Mouse (Mus musculus): ENCODE data around the gene Cpox. TPM values are rescaled to one million over a fixed set of nuclear protein-coding genes. Genes with fewer than 3 reads are reported as not detected.

Gene Cpox
- total and polyA plus RNA-seq, 2 experiments from 2014 or later: 12.6 to 16.6 TPM

- H3K9me3 ChIP-seq (ENCODE audit: low read length): no peaks in the 10 kb centered on the region
- WGBS: 86% methylated on average over 13 of the region's 13 CpGs
- peaks cover 22% of the 10 kb centered on the region for H3K36me3 ChIP-seq (ENCODE audit: insufficient read depth, low read length)
- H3K9ac ChIP-seq (replicated peaks; ENCODE audit: low read length): no peak overlapping the region
- no peak for DNase-seq (ENCODE audit: low spot score)
- H3K4me1 ChIP-seq (ENCODE audit: insufficient read depth, low read length): peaks cover 9% of the 10 kb centered on the region; the same call in 1 of the 2 replicates
- no peak for TF ChIP-seq CTCF (IDR thresholded peaks at IDR 0.05; ENCODE audit: low read depth)
- H3K27me3 ChIP-seq (ENCODE audit: insufficient read depth, low read length): no peaks in the 10 kb centered on the region
- no peak overlapping the region for H3K4me2 ChIP-seq (ENCODE audit: low read depth, low read length)
- no peak overlapping the region for H3K27ac ChIP-seq
- no peak overlapping the region for H3K4me3 ChIP-seq (ENCODE audit: low read length)
- no peak for ATAC-seq
These were observed 5.2 kb downstream of the Cpox start for GRCm38 (mm10) chr16:58675256-58675655.

GRCm38 (mm10) chr16:58676156-58676555 lies 6.1 kb downstream of the Cpox start:
- Histone ChIP-seq H3K9me3 (ENCODE audit: low read length) (no peaks in the 10 kb centered on the region), H3K27ac (no peak overlapping the region), H3K27me3 (ENCODE audit: insufficient read depth, low read length) (no peaks in the 10 kb centered on the region), H3K4me2 (ENCODE audit: low read depth, low read length) (no peak overlapping the region), H3K4me3 (ENCODE audit: low read length) (no peak overlapping the region), H3K9ac (replicated peaks; ENCODE audit: low read length) (no peak overlapping the region), H3K36me3 (ENCODE audit: insufficient read depth, low read length) (peaks cover 22% of the 10 kb centered on the region), H3K4me1 (ENCODE audit: insufficient read depth, low read length) (peaks cover 4% of the 10 kb centered on the region; the same call in 1 of the 2 replicates)
- DNase-seq (ENCODE audit: low spot score) (no peak), ATAC-seq (no peak)
- TF ChIP-seq CTCF (IDR thresholded peaks at IDR 0.05; ENCODE audit: low read depth): no peak
- WGBS: 89% methylated on average over 7 of the region's 7 CpGs

GRCm38 (mm10) chr16:58676633-58677032 lies 6.5 kb downstream of the Cpox start:
- no peak overlapping the region for H3K9ac ChIP-seq (replicated peaks; ENCODE audit: low read length)
- DNase-seq (ENCODE audit: low spot score) (no peak), ATAC-seq (no peak)
- peaks cover 22% of the 10 kb centered on the region for H3K36me3 ChIP-seq (ENCODE audit: insufficient read depth, low read length)
- 97% methylated on average over 3 of the region's 3 CpGs for WGBS
- H3K27ac ChIP-seq: no peak overlapping the region
- H3K27me3 ChIP-seq (ENCODE audit: insufficient read depth, low read length): no peaks in the 10 kb centered on the region
- no peak for TF ChIP-seq CTCF (IDR thresholded peaks at IDR 0.05; ENCODE audit: low read depth)
- H3K9me3 ChIP-seq (ENCODE audit: low read length): no peaks in the 10 kb centered on the region
- no peak overlapping the region for H3K4me3 ChIP-seq (ENCODE audit: low read length)
- H3K4me2 ChIP-seq (ENCODE audit: low read depth, low read length): no peak overlapping the region
- H3K4me1 ChIP-seq (ENCODE audit: insufficient read depth, low read length): no peaks in the 10 kb centered on the region

GRCm38 (mm10) chr16:58677491-58677890 lies 7.4 kb downstream of the Cpox start:
- Histone ChIP-seq H3K9me3 (ENCODE audit: low read length) (no peaks in the 10 kb centered on the region), H3K36me3 (ENCODE audit: insufficient read depth, low read length) (peaks cover 25% of the 10 kb centered on the region), H3K4me3 (ENCODE audit: low read length) (no peak overlapping the region), H3K9ac (replicated peaks; ENCODE audit: low read length) (no peak overlapping the region), H3K27ac (no peak overlapping the region), H3K4me1 (ENCODE audit: insufficient read depth, low read length) (no peaks in the 10 kb centered on the region), H3K27me3 (ENCODE audit: insufficient read depth, low read length) (no peaks in the 10 kb centered on the region), H3K4me2 (ENCODE audit: low read depth, low read length) (no peak overlapping the region)
- ATAC-seq (no peak), DNase-seq (ENCODE audit: low spot score) (no peak)
- no peak for TF ChIP-seq CTCF (IDR thresholded peaks at IDR 0.05; ENCODE audit: low read depth)
- 74% methylated on average over 5 of the region's 5 CpGs for WGBS

- no peak for TF ChIP-seq CTCF (IDR thresholded peaks at IDR 0.05; ENCODE audit: low read depth)
- DNase-seq (ENCODE audit: low spot score): no peak
- H3K27me3 ChIP-seq (ENCODE audit: insufficient read depth, low read length): no peaks in the 10 kb centered on the region
- H3K9me3 ChIP-seq (ENCODE audit: low read length): no peaks in the 10 kb centered on the region
- H3K9ac ChIP-seq (replicated peaks; ENCODE audit: low read length): no peak overlapping the region
- no peak for ATAC-seq
- no peak overlapping the region for H3K27ac ChIP-seq
- no peaks in the 10 kb centered on the region for H3K4me1 ChIP-seq (ENCODE audit: insufficient read depth, low read length)
- peaks cover 24% of the 10 kb centered on the region for H3K36me3 ChIP-seq (ENCODE audit: insufficient read depth, low read length)
- no peak overlapping the region for H3K4me2 ChIP-seq (ENCODE audit: low read depth, low read length)
- H3K4me3 ChIP-seq (ENCODE audit: low read length): no peak overlapping the region
- 79% methylated on average over 7 of the region's 7 CpGs for WGBS
These were observed 8.6 kb downstream of the Cpox start for GRCm38 (mm10) chr16:58678660-58679059.

- Histone ChIP-seq H3K4me3 (ENCODE audit: low read length) (no peak overlapping the region), H3K9me3 (ENCODE audit: low read length) (no peaks in the 10 kb centered on the region), H3K27me3 (ENCODE audit: insufficient read depth, low read length) (no peaks in the 10 kb centered on the region), H3K4me1 (ENCODE audit: insufficient read depth, low read length) (no peaks in the 10 kb centered on the region), H3K4me2 (ENCODE audit: low read depth, low read length) (no peak overlapping the region), H3K36me3 (ENCODE audit: insufficient read depth, low read length) (peaks cover 3% of the 10 kb centered on the region; the same call in 1 of the 2 replicates), H3K27ac (no peak overlapping the region), H3K9ac (replicated peaks; ENCODE audit: low read length) (no peak overlapping the region)
- ATAC-seq: no peak
- TF ChIP-seq CTCF (IDR thresholded peaks at IDR 0.05; ENCODE audit: low read depth): no peak
- no peak for DNase-seq (ENCODE audit: low spot score)
- WGBS: 89% methylated on average over 6 of the region's 6 CpGs
These were observed 12.0 kb downstream of the Cpox start for GRCm38 (mm10) chr16:58682046-58682445.

GRCm38 (mm10) chr16:58682870-58683269 lies 12.8 kb downstream of the Cpox start:
- 84% methylated on average over 7 of the region's 7 CpGs for WGBS
- Histone ChIP-seq H3K9me3 (ENCODE audit: low read length) (no peaks in the 10 kb centered on the region), H3K4me3 (ENCODE audit: low read length) (no peak overlapping the region), H3K36me3 (ENCODE audit: insufficient read depth, low read length) (peaks cover 3% of the 10 kb centered on the region; the same call in 1 of the 2 replicates), H3K9ac (replicated peaks; ENCODE audit: low read length) (no peak overlapping the region), H3K27ac (no peak overlapping the region), H3K4me2 (ENCODE audit: low read depth, low read length) (no peak overlapping the region), H3K27me3 (ENCODE audit: insufficient read depth, low read length) (no peaks in the 10 kb centered on the region), H3K4me1 (ENCODE audit: insufficient read depth, low read length) (no peaks in the 10 kb centered on the region)
- no peak for TF ChIP-seq CTCF (IDR thresholded peaks at IDR 0.05; ENCODE audit: low read depth)
- DNase-seq (ENCODE audit: low spot score) (no peak), ATAC-seq (no peak)

Data from hindbrain, postnatal 0 days (tissue).